Mouse (Mus musculus) ES-Bruce4 (cell line): ENCODE results near the gene Kcna6. TPM values are rescaled to one million over a fixed set of nuclear protein-coding genes. Genes with fewer than 3 reads are reported as not detected.

Experiments used
- H3K27ac ChIP-seq: 2 replicates; pipeline ENCODE4 v1.5.1; 2012; ENCODE audit warnings: low read length, inconsistent platforms; ENCODE audit not compliant: insufficient read depth
- H3K27me3 ChIP-seq: 2 replicates; pipeline ENCODE4 v1.6.1; 2012; ENCODE audit warnings: mild to moderate bottlenecking, low read length, inconsistent platforms; ENCODE audit not compliant: control insufficient read depth, poor library complexity, insufficient read depth, severe bottlenecking
- H3K36me3 ChIP-seq: 2 replicates; pipeline ENCODE4 v1.6.1; 2012; ENCODE audit warnings: inconsistent platforms, mild to moderate bottlenecking, low read length, moderate library complexity; ENCODE audit not compliant: control insufficient read depth, poor library complexity, insufficient read depth, severe bottlenecking
- H3K4me1 ChIP-seq: one replicate; pipeline ENCODE4 v1.8.1; 2011; ENCODE audit warnings: low read length; ENCODE audit not compliant: control insufficient read depth, insufficient read depth
- H3K4me3 ChIP-seq: 2 replicates; pipeline ENCODE4 v1.5.1; 2011; ENCODE audit warnings: low read depth, mild to moderate bottlenecking, low read length
- H3K9ac ChIP-seq: 2 replicates; pipeline ENCODE4 v1.6.1; 2012; ENCODE audit warnings: low read depth, mild to moderate bottlenecking, inconsistent platforms; ENCODE audit not compliant: poor library complexity, severe bottlenecking
- H3K9me3 ChIP-seq: replicated peaks from 2 replicates; pipeline ENCODE4 v1.6.1; 2012; ENCODE audit warnings: mild to moderate bottlenecking, low read length, inconsistent platforms; ENCODE audit not compliant: control insufficient read depth, poor library complexity, insufficient read depth, severe bottlenecking
- CTCF ChIP-seq: IDR thresholded peaks from one replicate; pipeline ENCODE4 v1.8.1; 2011; ENCODE audit warnings: low read depth, low read length
- EP300 ChIP-seq: IDR thresholded peaks from 2 replicates; pipeline ENCODE4 v1.6.1; 2011; ENCODE audit warnings: low read depth, low read length; ENCODE audit not compliant: insufficient read depth
- POLR2A ChIP-seq: IDR thresholded peaks from one replicate; pipeline ENCODE4 v1.8.1; 2011; ENCODE audit warnings: low read length; ENCODE audit not compliant: insufficient read depth
- polyA plus RNA-seq: library from polyadenylated mRNA; stranded (reverse); fragments of >200 nt; gene quantifications from 2 replicates; pipeline ENCODE4 v1.2.4, GENCODE M21; 2011; ENCODE audit warnings: low read depth; ENCODE audit not compliant: missing spikeins, insufficient read depth, insufficient read length

The Kcna6 gene
- polyA plus RNA-seq, 1 experiment, result 0.58 TPM

GRCm38 (mm10) chr6:126712531-126712930 lies 27.9 kb downstream of the Kcna6 start:
- no peak for TF ChIP-seq POLR2A
- H3K9me3 ChIP-seq, result no peaks in the 10 kb centered on the region
- H3K36me3 ChIP-seq, result no peaks in the 10 kb centered on the region

DNA sequence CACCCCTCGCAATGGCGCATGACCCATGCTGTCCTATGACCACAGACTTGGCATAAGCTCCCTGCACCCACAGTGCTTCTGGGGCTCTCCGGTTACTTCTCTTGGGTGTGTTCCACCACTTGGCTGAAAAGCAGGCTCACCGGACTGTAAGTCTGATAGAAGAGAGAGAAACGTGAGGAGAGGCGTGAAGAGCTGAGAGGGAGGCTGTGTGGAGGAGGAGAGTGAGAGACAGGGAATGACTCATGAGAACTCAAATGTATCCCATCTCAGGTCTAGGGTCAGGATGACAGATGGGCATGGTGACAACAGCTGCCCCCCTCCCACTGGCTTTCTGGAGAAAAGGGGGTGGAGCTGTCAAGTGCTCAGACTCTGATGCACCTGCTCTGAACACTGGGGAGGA lies 34.5 kb downstream of the Kcna6 start:
- H3K4me3 ChIP-seq, result no peak overlapping the region
- no peaks in the 10 kb centered on the region for H3K4me1 ChIP-seq
- H3K36me3 ChIP-seq, result no peaks in the 10 kb centered on the region
- no peak overlapping the region for H3K27ac ChIP-seq
- no peaks in the 10 kb centered on the region for H3K9me3 ChIP-seq
- H3K27me3 ChIP-seq, result no peaks in the 10 kb centered on the region
- H3K9ac ChIP-seq, result no peak overlapping the region
- TF ChIP-seq EP300, result no peak
- no peak for TF ChIP-seq POLR2A
- no peak for TF ChIP-seq CTCF

More at GRCm38 (mm10) chr6:126712531-126712930, 27.9 kb downstream of the Kcna6 start:
- H3K27me3 ChIP-seq, result no peaks in the 10 kb centered on the region
- H3K4me1 ChIP-seq, result no peaks in the 10 kb centered on the region
- no peak overlapping the region for H3K27ac ChIP-seq
- no peak overlapping the region for H3K9ac ChIP-seq
- H3K4me3 ChIP-seq, result no peak overlapping the region

- Histone ChIP-seq H3K4me1 (no peaks in the 10 kb centered on the region), H3K27me3 (no peaks in the 10 kb centered on the region), H3K36me3 (no peaks in the 10 kb centered on the region), H3K9me3 (no peaks in the 10 kb centered on the region), H3K9ac (no peak overlapping the region), H3K4me3 (no peak overlapping the region), H3K27ac (no peak overlapping the region)
- TF ChIP-seq CTCF, result peak; percentile 33
- TF ChIP-seq EP300, result no peak
Observed at GRCm38 (mm10) chr6:126704430-126704829, 36.0 kb downstream of the Kcna6 start.

DNA sequence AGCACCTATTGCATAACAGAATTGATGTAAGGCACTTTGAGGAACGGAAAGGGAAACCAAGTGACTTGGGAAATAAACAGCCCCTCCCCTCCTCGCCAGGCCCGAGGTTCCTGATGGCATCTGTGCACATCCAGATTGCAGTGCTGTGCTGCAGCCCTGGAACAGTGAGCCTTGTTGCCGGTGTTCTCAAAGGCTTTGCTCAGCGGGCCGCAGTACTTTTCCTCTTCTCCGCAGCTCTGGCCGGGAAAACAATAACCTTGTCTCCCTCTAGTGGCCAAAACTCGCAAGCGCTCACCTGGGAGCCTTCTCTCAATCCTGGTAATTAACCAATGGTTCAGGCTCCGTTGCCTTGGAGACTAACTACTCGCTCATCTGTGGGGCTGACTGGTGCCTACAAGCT lies 38.4 kb downstream of the Kcna6 start:
- H3K27me3 ChIP-seq, result no peaks in the 10 kb centered on the region
- no peaks in the 10 kb centered on the region for H3K9me3 ChIP-seq
- no peaks in the 10 kb centered on the region for H3K4me1 ChIP-seq
- no peaks in the 10 kb centered on the region for H3K36me3 ChIP-seq
- no peak overlapping the region for H3K4me3 ChIP-seq
- TF ChIP-seq CTCF (peak; percentile 69), POLR2A (no peak)
- no peak overlapping the region for H3K9ac ChIP-seq
- no peak overlapping the region for H3K27ac ChIP-seq

- Histone ChIP-seq H3K4me3 (no peak overlapping the region; the same call in 1 of the 2 replicates), H3K9ac (no peak overlapping the region), H3K27ac (no peak overlapping the region), H3K27me3 (no peaks in the 10 kb centered on the region), H3K36me3 (no peaks in the 10 kb centered on the region), H3K4me1 (no peaks in the 10 kb centered on the region), H3K9me3 (no peaks in the 10 kb centered on the region)
- TF ChIP-seq CTCF, result no peak
- TF ChIP-seq POLR2A, result no peak
- no peak for TF ChIP-seq EP300
Observed at GRCm38 (mm10) chr6:126701196-126701595, 39.3 kb downstream of the Kcna6 start.

GRCm38 (mm10) chr6:126699995-126700394 lies 40.5 kb downstream of the Kcna6 start:
- TF ChIP-seq CTCF (no peak), EP300 (no peak), POLR2A (no peak)
- Histone ChIP-seq H3K9ac (no peak overlapping the region), H3K27ac (no peak overlapping the region), H3K4me1 (no peaks in the 10 kb centered on the region), H3K9me3 (no peaks in the 10 kb centered on the region), H3K27me3 (no peaks in the 10 kb centered on the region), H3K36me3 (no peaks in the 10 kb centered on the region), H3K4me3 (no peak overlapping the region)
